Mouse (Mus musculus) embryonic facial prominence, embryonic 13.5 days (tissue): ENCODE data around the gene Mpp3. TPM values are rescaled to one million over a fixed set of nuclear protein-coding genes. Genes with fewer than 3 reads are reported as not detected.

Experiments
- ATAC-seq: fragments of 200-750 bp; cut with Nextera tagmentation; 2 replicates; pipeline ENCODE4 v1.8.0; 2017; ENCODE audit warnings: low read depth; ENCODE audit not compliant: insufficient number of reproducible peaks, insufficient read depth, low FRiP score, low TSS enrichment
- H3K27ac ChIP-seq: fragments of 300-500 bp; sonication (generic); 2 replicates; pipeline ENCODE4 v1.5.1; 2015; ENCODE audit warnings: moderate library complexity, mild to moderate bottlenecking, inconsistent platforms
- H3K27me3 ChIP-seq: fragments of 300-500 bp; sonication (generic); 2 replicates; pipeline ENCODE4 v1.6.1; 2015; ENCODE audit warnings: mild to moderate bottlenecking, inconsistent platforms
- H3K36me3 ChIP-seq: fragments of 300-500 bp; sonication (generic); 2 replicates; pipeline ENCODE4 v1.6.1; 2015; ENCODE audit warnings: mild to moderate bottlenecking, inconsistent platforms
- H3K4me1 ChIP-seq: fragments of 300-500 bp; sonication (generic); 2 replicates; pipeline ENCODE4 v1.6.1; 2015; ENCODE audit warnings: inconsistent platforms
- H3K4me2 ChIP-seq: fragments of 300-500 bp; sonication (generic); 2 replicates; pipeline ENCODE4 v1.6.1; 2015; ENCODE audit warnings: moderate library complexity, mild to moderate bottlenecking, inconsistent platforms
- H3K4me3 ChIP-seq: fragments of 300-500 bp; sonication (generic); 2 replicates; pipeline ENCODE4 v1.5.1; 2015; ENCODE audit warnings: mild to moderate bottlenecking, inconsistent platforms
- H3K9ac ChIP-seq: fragments of 300-500 bp; sonication (generic); 2 replicates; pipeline ENCODE4 v1.6.1; 2015; ENCODE audit warnings: mild to moderate bottlenecking, inconsistent platforms
- H3K9me3 ChIP-seq: fragments of 300-500 bp; sonication (generic); 2 replicates; pipeline ENCODE4 v1.6.1; 2016; ENCODE audit warnings: inconsistent platforms
- WGBS: fragments of 180-500 bp; shearing (Covaris S2); methylation state at CpG from one replicate; pipeline ENCODE4 v1.1.7; 2015; ENCODE audit warnings: mixed read lengths; 5-methylcytosine and 5-hydroxymethylcytosine counted together
- polyA plus RNA-seq: library from polyadenylated mRNA; unstranded; fragments of >200 nt; fragmentation: Nextera tagmentation; extraction: Ambion mirVana; gene quantifications from 2 replicates; pipeline ENCODE4 v1.2.1, GENCODE M21; 2015

The Mpp3 gene
- polyA plus RNA-seq, 1 experiment from 2014 or later: 4.3 TPM

GRCm38 (mm10) chr11:102052697-102053096 is 24.4 kb upstream of the Mpp3 start:
- Histone ChIP-seq H3K4me3 (no peak overlapping the region), H3K36me3 (no peaks in the 10 kb centered on the region), H3K4me2 (no peak overlapping the region), H3K9me3 (no peaks in the 10 kb centered on the region), H3K4me1 (no peaks in the 10 kb centered on the region), H3K27ac (no peak overlapping the region), H3K9ac (no peak overlapping the region), H3K27me3 (peaks cover 4% of the 10 kb centered on the region; the same call in 1 of the 2 replicates)
- 77% methylated on average over 12 of the region's 12 CpGs for WGBS
- ATAC-seq: no peak

- Histone ChIP-seq H3K27ac (no peak overlapping the region; the same call in 1 of the 2 replicates), H3K4me3 (no peak overlapping the region), H3K4me2 (no peak overlapping the region), H3K4me1 (no peaks in the 10 kb centered on the region), H3K9ac (no peak overlapping the region), H3K27me3 (peaks cover 4% of the 10 kb centered on the region; the same call in 1 of the 2 replicates), H3K36me3 (no peaks in the 10 kb centered on the region), H3K9me3 (no peaks in the 10 kb centered on the region)
- ATAC-seq: no peak
- 50% methylated on average over 4 of the region's 4 CpGs for WGBS
Measured at GRCm38 (mm10) chr11:102051954-102052353, 23.7 kb upstream of the Mpp3 start.

- Histone ChIP-seq H3K36me3 (no peaks in the 10 kb centered on the region), H3K27me3 (peaks cover 4% of the 10 kb centered on the region; the same call in 1 of the 2 replicates), H3K4me2 (no peak overlapping the region), H3K4me1 (no peaks in the 10 kb centered on the region), H3K9ac (no peak overlapping the region), H3K4me3 (no peak overlapping the region), H3K9me3 (no peaks in the 10 kb centered on the region), H3K27ac (no peak overlapping the region)
- ATAC-seq: no peak
- WGBS: 57% methylated on average over 4 of the region's 4 CpGs
Measured at GRCm38 (mm10) chr11:102051541-102051940, 23.3 kb upstream of the Mpp3 start.

GRCm38 (mm10) chr11:102049875-102050482 is 21.7 kb upstream of the Mpp3 start:
- Histone ChIP-seq H3K27me3 (peaks cover 4% of the 10 kb centered on the region; the same call in 1 of the 2 replicates), H3K9ac (no peak overlapping the region), H3K36me3 (no peaks in the 10 kb centered on the region), H3K27ac (no peak overlapping the region), H3K4me3 (no peak overlapping the region), H3K9me3 (peaks cover 8% of the 10 kb centered on the region; the same call in 1 of the 2 replicates), H3K4me1 (no peaks in the 10 kb centered on the region), H3K4me2 (no peak overlapping the region)
- ATAC-seq: no peak
- 60% methylated on average over 14 of the region's 14 CpGs for WGBS

GRCm38 (mm10) chr11:102046607-102047006 is 18.3 kb upstream of the Mpp3 start:
- H3K27ac ChIP-seq: no peak overlapping the region
- no peak overlapping the region for H3K4me2 ChIP-seq
- no peak overlapping the region for H3K9ac ChIP-seq
- H3K36me3 ChIP-seq: no peaks in the 10 kb centered on the region
- no peaks in the 10 kb centered on the region for H3K27me3 ChIP-seq
- ATAC-seq: no peak
- WGBS: 81% methylated on average over 9 of the region's 9 CpGs
- H3K9me3 ChIP-seq: peaks cover 8% of the 10 kb centered on the region; the same call in 1 of the 2 replicates
- no peak overlapping the region for H3K4me3 ChIP-seq
- no peaks in the 10 kb centered on the region for H3K4me1 ChIP-seq

GRCm38 (mm10) chr11:102044691-102045212 is 16.5 kb upstream of the Mpp3 start:
- no peak overlapping the region for H3K27ac ChIP-seq
- peaks cover 10% of the 10 kb centered on the region; the same call in 1 of the 2 replicates for H3K9me3 ChIP-seq
- no peaks in the 10 kb centered on the region for H3K4me1 ChIP-seq
- 82% methylated on average over 7 of the region's 7 CpGs for WGBS
- no peak overlapping the region for H3K9ac ChIP-seq
- no peak for ATAC-seq
- H3K27me3 ChIP-seq: no peaks in the 10 kb centered on the region
- H3K4me2 ChIP-seq: no peak overlapping the region
- no peaks in the 10 kb centered on the region for H3K36me3 ChIP-seq
- no peak overlapping the region for H3K4me3 ChIP-seq

- ATAC-seq: no peak
- Histone ChIP-seq H3K9me3 (peaks cover 10% of the 10 kb centered on the region; the same call in 1 of the 2 replicates), H3K4me3 (no peak overlapping the region), H3K27ac (no peak overlapping the region), H3K36me3 (no peaks in the 10 kb centered on the region), H3K9ac (no peak overlapping the region), H3K27me3 (no peaks in the 10 kb centered on the region), H3K4me1 (no peaks in the 10 kb centered on the region), H3K4me2 (no peak overlapping the region)
- 87% methylated on average over 6 of the region's 6 CpGs for WGBS
Measured at GRCm38 (mm10) chr11:102043381-102043780, 15.1 kb upstream of the Mpp3 start.

- Histone ChIP-seq H3K27ac (no peak overlapping the region), H3K27me3 (no peaks in the 10 kb centered on the region), H3K36me3 (no peaks in the 10 kb centered on the region), H3K9me3 (peaks cover 10% of the 10 kb centered on the region; the same call in 1 of the 2 replicates), H3K4me2 (no peak overlapping the region), H3K9ac (no peak overlapping the region), H3K4me3 (no peak overlapping the region), H3K4me1 (no peaks in the 10 kb centered on the region)
- 92% methylated on average over 13 of the region's 14 CpGs for WGBS
- no peak for ATAC-seq
Measured at GRCm38 (mm10) chr11:102042971-102043370, 14.7 kb upstream of the Mpp3 start.

- 59% methylated on average over 5 of the region's 5 CpGs for WGBS
- no peak for ATAC-seq
- no peaks in the 10 kb centered on the region for H3K36me3 ChIP-seq
- H3K27me3 ChIP-seq: peaks cover 4% of the 10 kb centered on the region
- no peaks in the 10 kb centered on the region for H3K4me1 ChIP-seq
- no peak within 1 kb of the TSS for H3K27ac ChIP-seq
- no peak within 1 kb of the TSS for H3K4me3 ChIP-seq
- peak within 1 kb of the TSS; percentile 37; the same call in 1 of the 2 replicates for H3K4me2 ChIP-seq
- H3K9me3 ChIP-seq: peaks cover 10% of the 10 kb centered on the region; the same call in 1 of the 2 replicates
- no peak within 1 kb of the TSS for H3K9ac ChIP-seq
Measured at GRCm38 (mm10) chr11:102041350-102041949, 13.2 kb upstream of the Mpp3 start, which contains the start of gene Cd300lg. Cd300lg (plus strand) TSS chr11:102041509.

GRCm38 (mm10) chr11:102040646-102041045 is 12.4 kb upstream of the Mpp3 start:
- Histone ChIP-seq H3K36me3 (no peaks in the 10 kb centered on the region), H3K9ac (no peak overlapping the region), H3K4me3 (no peak overlapping the region), H3K4me1 (no peaks in the 10 kb centered on the region), H3K9me3 (peaks cover 7% of the 10 kb centered on the region; the same call in 1 of the 2 replicates), H3K27me3 (peaks cover 4% of the 10 kb centered on the region), H3K27ac (no peak overlapping the region), H3K4me2 (no peak overlapping the region)
- WGBS: 75% methylated on average over 4 of the region's 4 CpGs
- ATAC-seq: no peak

GRCm38 (mm10) chr11:102040138-102040524 is 11.9 kb upstream of the Mpp3 start:
- peak overlapping the region; percentile 37; the same call in 1 of the 2 replicates for H3K4me2 ChIP-seq

More at GRCm38 (mm10) chr11:102040138-102040524, 11.9 kb upstream of the Mpp3 start:
- WGBS: 1% methylated on average over 9 of the region's 9 CpGs
- Histone ChIP-seq H3K9ac (no peak overlapping the region), H3K27ac (no peak overlapping the region), H3K4me3 (0 out of 2 replicates have a peak overlapping the region, but pooled peaks have one; percentile 18), H3K27me3 (peaks cover 4% of the 10 kb centered on the region), H3K9me3 (0 out of 2 replicates have a peak, but pooled peaks cover 2% of the 10 kb centered on the region), H3K4me1 (peaks cover under 1% of the 10 kb centered on the region; the same call in 1 of the 2 replicates), H3K36me3 (no peaks in the 10 kb centered on the region)
- no peak for ATAC-seq
